Mouse (Mus musculus): ENCODE measurements around the gene Stx1a. TPM values are rescaled to one million over a fixed set of nuclear protein-coding genes. Genes with fewer than 3 reads are reported as not detected.
"Not testable (repeated sequence)": the region's sequence is repeated elsewhere in the genome, so short reads cannot be mapped to it uniquely, and the experiment has no call there.

Gene Stx1a
- polyA plus RNA-seq, 1 experiment from 2014 or later, result 13.8 TPM

DNA sequence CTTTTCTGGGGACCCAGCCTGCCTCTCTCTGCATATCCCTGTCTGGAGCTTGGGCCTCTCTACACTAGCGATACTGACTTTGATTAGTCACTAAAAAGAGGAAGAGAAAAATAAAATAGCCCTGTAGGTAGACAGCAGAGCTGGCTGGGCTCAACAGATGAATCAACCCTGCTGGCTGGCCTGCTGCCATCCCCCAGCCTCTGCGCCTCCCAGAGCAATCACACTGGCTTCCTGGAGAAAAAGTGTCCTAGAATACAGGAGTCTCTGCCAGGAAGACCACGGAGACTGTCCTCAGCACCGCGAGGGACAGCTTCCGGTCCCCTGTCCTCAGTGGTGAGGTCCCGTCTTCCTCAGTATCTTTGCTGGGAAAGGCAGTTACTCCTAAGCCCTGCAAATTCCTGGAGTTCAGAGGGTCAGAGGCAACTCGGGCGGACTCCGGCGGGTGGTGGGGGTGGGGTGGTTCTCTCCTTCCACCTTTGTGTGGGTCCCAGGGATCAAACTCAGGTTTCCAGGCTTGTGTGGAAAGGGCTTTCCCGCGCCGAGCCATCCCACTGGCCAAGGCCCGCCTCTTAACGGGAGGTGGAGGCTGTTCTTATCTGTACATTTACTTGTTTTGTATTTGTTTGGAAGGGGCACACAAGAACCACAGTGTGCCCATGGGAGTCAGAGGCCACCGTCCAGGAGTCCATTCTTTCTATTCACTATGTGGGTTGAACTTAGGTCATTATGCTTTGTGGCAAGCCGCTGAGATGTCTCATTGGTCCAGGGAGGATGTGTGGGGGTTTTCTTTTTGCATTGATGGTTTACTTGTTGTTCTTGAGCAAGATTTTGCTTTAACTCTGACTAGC is 5.9 kb downstream of the Stx1a start:
- Histone ChIP-seq H3K36me3 (replicated peaks) (peaks cover 13% of the 10 kb centered on the region; the same call in 1 of the 2 replicates), H3K4me1 (peaks cover 37% of the 10 kb centered on the region), H3K27ac (replicated peaks) (peak overlapping the region; percentile 36; the same call in 1 of the 2 replicates), H3K27me3 (replicated peaks; ENCODE audit: low read depth, poor library complexity, severe bottlenecking) (peaks cover 4% of the 10 kb centered on the region; the same call in 1 of the 2 replicates), H3K9me3 (peaks cover 2% of the 10 kb centered on the region; the same call in 1 of the 2 replicates), H3K4me3 (peak overlapping the region; percentile 23; the same call in 1 of the 2 replicates)
- WGBS, result 57% methylated on average over 18 of the region's 18 CpGs
- DNase-seq (ENCODE audit: low spot score), result peak; percentile 25

DNA sequence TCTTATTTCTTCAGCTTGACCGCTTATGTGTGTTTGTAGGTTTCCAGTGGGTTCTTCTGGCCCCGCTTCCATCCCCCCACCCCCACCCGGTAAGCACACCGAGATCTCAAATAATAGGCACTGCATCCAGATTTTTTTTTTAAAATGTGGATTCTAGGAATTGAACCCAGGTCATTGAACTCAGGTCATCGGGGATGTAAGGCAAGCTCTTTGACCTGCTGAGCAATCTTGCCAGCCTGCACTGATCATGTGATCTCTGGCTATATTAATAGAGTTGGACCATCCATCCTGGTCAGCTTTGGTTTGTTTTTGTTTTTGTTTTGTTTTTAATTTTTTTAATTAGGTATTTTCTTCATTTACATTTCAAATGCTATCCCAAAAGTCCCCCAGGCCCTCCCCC is 9.3 kb downstream of the Stx1a start:
- Histone ChIP-seq H3K27me3 (replicated peaks; ENCODE audit: low read depth, poor library complexity, severe bottlenecking) (no peaks in the 10 kb centered on the region), H3K9me3 (peaks cover 9% of the 10 kb centered on the region; the same call in 1 of the 2 replicates), H3K4me1 (peaks cover 13% of the 10 kb centered on the region), H3K36me3 (replicated peaks) (peaks cover 25% of the 10 kb centered on the region), H3K27ac (replicated peaks) (no peak overlapping the region), H3K4me3 (no peak overlapping the region)
- WGBS, result 91% methylated on average over 5 of the region's 5 CpGs
- no peak for DNase-seq (ENCODE audit: low spot score)

GRCm38 (mm10) chr5:135034593-135034992 is 11.3 kb downstream of the Stx1a start:
- H3K27ac ChIP-seq (replicated peaks), result no peak overlapping the region
- 97% methylated on average over 2 of the region's 2 CpGs for WGBS
- peaks cover 45% of the 10 kb centered on the region for H3K36me3 ChIP-seq (replicated peaks)
- DNase-seq (ENCODE audit: low spot score), result no peak
- peaks cover under 1% of the 10 kb centered on the region; the same call in 1 of the 2 replicates for H3K4me1 ChIP-seq
- no peak overlapping the region for H3K4me3 ChIP-seq
- no peaks in the 10 kb centered on the region for H3K27me3 ChIP-seq (replicated peaks; ENCODE audit: low read depth, poor library complexity, severe bottlenecking)
- peaks cover 9% of the 10 kb centered on the region; the same call in 1 of the 2 replicates for H3K9me3 ChIP-seq

DNA sequence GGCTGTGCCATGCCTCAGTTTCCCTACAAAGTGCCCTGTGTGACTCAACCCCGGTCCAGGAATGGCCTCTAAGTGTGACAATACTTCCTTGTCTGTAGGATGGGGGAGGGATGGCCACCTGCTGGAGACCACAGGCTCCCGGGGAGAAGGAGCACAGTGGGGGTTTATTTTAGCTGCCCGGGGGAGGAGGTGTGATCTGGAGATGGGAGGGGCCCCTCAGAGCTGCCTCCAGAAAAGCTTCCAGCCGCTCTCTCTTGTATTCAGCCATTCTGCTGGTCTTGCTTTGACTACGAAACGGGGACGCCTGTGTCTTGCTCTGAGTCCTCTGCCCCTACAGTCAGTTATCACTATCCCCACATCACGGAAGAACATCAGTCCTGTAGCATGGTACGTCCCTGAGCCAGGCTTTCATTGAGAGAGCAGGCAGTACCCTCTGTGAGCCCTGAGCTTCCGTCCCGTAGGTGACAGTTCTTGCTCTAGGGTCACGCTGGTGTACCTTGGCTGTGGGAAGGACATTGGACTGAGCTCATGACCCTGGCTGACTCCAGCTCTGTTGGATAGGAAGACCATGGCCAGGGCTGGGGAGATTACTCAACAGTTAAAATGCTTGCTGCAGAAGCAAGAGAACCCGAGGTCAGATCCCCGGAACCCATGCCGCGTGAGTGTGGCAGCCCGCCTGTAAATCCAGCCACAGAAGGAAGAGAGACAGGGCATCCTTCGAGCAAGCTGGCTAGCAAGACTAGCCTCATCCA is 12.5 kb downstream of the Stx1a start:
- WGBS, result 65% methylated on average over 18 of the region's 18 CpGs
- DNase-seq (ENCODE audit: low spot score), result no peak
- H3K36me3 ChIP-seq (replicated peaks), result peaks cover 51% of the 10 kb centered on the region

DNA sequence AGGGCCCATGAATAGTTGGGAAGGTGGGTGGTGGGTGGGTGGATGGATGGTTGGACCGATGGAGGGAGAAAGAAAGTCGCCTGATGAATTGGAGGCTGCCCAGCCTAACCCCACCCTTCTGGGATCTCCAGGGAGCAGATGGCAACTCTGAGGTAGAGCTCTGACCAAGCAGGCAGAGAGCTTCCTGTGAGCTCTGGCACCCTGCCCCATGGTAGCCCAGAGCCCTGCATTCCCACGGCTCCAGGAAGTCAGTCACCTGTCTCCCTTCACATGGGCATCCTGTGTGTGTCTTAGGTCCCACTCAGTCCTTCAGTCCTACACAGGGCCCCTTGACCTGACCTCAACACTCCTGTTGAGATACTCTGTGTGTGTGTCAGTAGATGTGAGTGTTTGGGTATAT is 14.7 kb downstream of the Stx1a start:
- H3K27me3 ChIP-seq (replicated peaks; ENCODE audit: low read depth, poor library complexity, severe bottlenecking), result no peaks in the 10 kb centered on the region; the same call in 1 of the 2 replicates
- peaks cover 25% of the 10 kb centered on the region for H3K4me1 ChIP-seq
- 94% methylated on average over 3 of the region's 3 CpGs for WGBS
- peaks cover 9% of the 10 kb centered on the region; the same call in 1 of the 2 replicates for H3K9me3 ChIP-seq
- no peak overlapping the region for H3K4me3 ChIP-seq
- peaks cover 53% of the 10 kb centered on the region for H3K36me3 ChIP-seq (replicated peaks)
- no peak overlapping the region for H3K27ac ChIP-seq (replicated peaks)
- DNase-seq (ENCODE audit: low spot score), result no peak

More for the DNA sequence above, 12.5 kb downstream of the Stx1a start:
- Histone ChIP-seq H3K9me3 (peaks cover 9% of the 10 kb centered on the region; the same call in 1 of the 2 replicates), H3K27ac (replicated peaks) (no peak overlapping the region), H3K4me1 (peaks cover 13% of the 10 kb centered on the region), H3K4me3 (no peak overlapping the region), H3K27me3 (replicated peaks; ENCODE audit: low read depth, poor library complexity, severe bottlenecking) (no peaks in the 10 kb centered on the region)

DNA sequence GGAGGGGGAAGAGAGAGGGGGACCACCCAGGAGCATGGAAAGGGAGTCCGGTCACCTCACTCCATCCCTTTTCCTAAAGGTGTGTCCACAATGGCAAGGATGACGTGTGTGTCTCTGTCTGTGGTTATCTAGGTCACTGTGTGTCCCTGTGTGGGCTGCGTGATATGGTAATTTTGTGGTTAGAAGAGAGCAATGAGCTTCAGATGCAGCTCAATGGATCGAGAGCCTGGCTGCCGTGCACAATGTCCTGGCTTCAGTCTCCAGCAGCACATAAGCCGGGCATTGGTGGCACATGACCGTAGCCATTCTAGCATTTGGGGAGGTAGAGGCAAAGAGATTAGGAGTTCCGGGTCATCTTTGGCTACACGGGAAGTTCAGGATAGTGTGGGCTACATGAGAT is 16.3 kb downstream of the Stx1a start:
- H3K4me1 ChIP-seq, result peaks cover 25% of the 10 kb centered on the region
- H3K9me3 ChIP-seq, result peaks cover 4% of the 10 kb centered on the region; the same call in 1 of the 2 replicates
- H3K27me3 ChIP-seq (replicated peaks; ENCODE audit: low read depth, poor library complexity, severe bottlenecking), result no peaks in the 10 kb centered on the region; the same call in 1 of the 2 replicates
- H3K27ac ChIP-seq (replicated peaks), result no peak overlapping the region
- no peak overlapping the region for H3K4me3 ChIP-seq
- peaks cover 50% of the 10 kb centered on the region for H3K36me3 ChIP-seq (replicated peaks)
- no peak for DNase-seq (ENCODE audit: low spot score)
- 91% methylated on average over 9 of the region's 9 CpGs for WGBS

GRCm38 (mm10) chr5:135040059-135040458 is 16.8 kb downstream of the Stx1a start:
- no peak for DNase-seq (ENCODE audit: low spot score)
- H3K4me3 ChIP-seq, result no peak overlapping the region
- H3K27me3 ChIP-seq (replicated peaks; ENCODE audit: low read depth, poor library complexity, severe bottlenecking), result no peaks in the 10 kb centered on the region; the same call in 1 of the 2 replicates
- WGBS, result 40% methylated on average over 6 of the region's 6 CpGs
- no peaks in the 10 kb centered on the region for H3K9me3 ChIP-seq
- H3K36me3 ChIP-seq (replicated peaks), result peaks cover 51% of the 10 kb centered on the region
- no peak overlapping the region; the same call in 1 of the 2 replicates for H3K27ac ChIP-seq (replicated peaks)
- H3K4me1 ChIP-seq, result peaks cover 25% of the 10 kb centered on the region

- no peaks in the 10 kb centered on the region for H3K9me3 ChIP-seq
- DNase-seq (ENCODE audit: low spot score), result no peak
- peaks cover 25% of the 10 kb centered on the region for H3K4me1 ChIP-seq
- H3K27me3 ChIP-seq (replicated peaks; ENCODE audit: low read depth, poor library complexity, severe bottlenecking), result no peaks in the 10 kb centered on the region; the same call in 1 of the 2 replicates
- H3K4me3 ChIP-seq, result no peak overlapping the region
- WGBS, result 72% methylated on average over 11 of the region's 11 CpGs
- H3K36me3 ChIP-seq (replicated peaks), result peaks cover 59% of the 10 kb centered on the region
- no peak overlapping the region; the same call in 1 of the 2 replicates for H3K27ac ChIP-seq (replicated peaks)
These were observed 17.5 kb downstream of the Stx1a start for GRCm38 (mm10) chr5:135040777-135041176.

GRCm38 (mm10) chr5:135042105-135042788 is 19.0 kb downstream of the Stx1a start:
- Histone ChIP-seq H3K4me3 (peak overlapping the region; percentile 8; the same call in 1 of the 2 replicates), H3K27ac (replicated peaks) (no peak overlapping the region), H3K4me1 (peaks cover 25% of the 10 kb centered on the region), H3K27me3 (replicated peaks; ENCODE audit: low read depth, poor library complexity, severe bottlenecking) (no peaks in the 10 kb centered on the region; the same call in 1 of the 2 replicates), H3K9me3 (no peaks in the 10 kb centered on the region), H3K36me3 (replicated peaks) (peaks cover 59% of the 10 kb centered on the region)
- 27% methylated on average over 20 of the region's 21 CpGs for WGBS
- DNase-seq (ENCODE audit: low spot score), result no peak

- WGBS, result 93% methylated on average over 3 of the region's 3 CpGs
- peaks cover 57% of the 10 kb centered on the region for H3K36me3 ChIP-seq (replicated peaks)
These were observed 21.3 kb downstream of the Stx1a start for GRCm38 (mm10) chr5:135044575-135044974.

GRCm38 (mm10) chr5:135048539-135048938 is 25.3 kb downstream of the Stx1a start:
- Histone ChIP-seq H3K9me3 (no peaks in the 10 kb centered on the region), H3K36me3 (replicated peaks) (peaks cover 83% of the 10 kb centered on the region), H3K4me3 (no peak overlapping the region), H3K27me3 (replicated peaks; ENCODE audit: low read depth, poor library complexity, severe bottlenecking) (no peaks in the 10 kb centered on the region), H3K27ac (replicated peaks) (no peak overlapping the region), H3K4me1 (no peaks in the 10 kb centered on the region)
- 96% methylated on average over 5 of the region's 5 CpGs for WGBS
- DNase-seq (ENCODE audit: low spot score), result no peak

More at GRCm38 (mm10) chr5:135044575-135044974, 21.3 kb downstream of the Stx1a start:
- Histone ChIP-seq H3K27me3 (replicated peaks; ENCODE audit: low read depth, poor library complexity, severe bottlenecking) (no peaks in the 10 kb centered on the region; the same call in 1 of the 2 replicates), H3K4me3 (no peak overlapping the region), H3K9me3 (no peaks in the 10 kb centered on the region), H3K4me1 (peaks cover 25% of the 10 kb centered on the region), H3K27ac (replicated peaks) (no peak overlapping the region)
- no peak for DNase-seq (ENCODE audit: low spot score)

GRCm38 (mm10) chr5:135049268-135049667 is 26.0 kb downstream of the Stx1a start:
- not testable (repeated sequence) for H3K27ac ChIP-seq (replicated peaks); DNase-seq (ENCODE audit: low spot score); H3K4me1 ChIP-seq; H3K9me3 ChIP-seq; H3K27me3 ChIP-seq (replicated peaks; ENCODE audit: low read depth, poor library complexity, severe bottlenecking); H3K4me3 ChIP-seq
- 85% methylated on average over 6 of the region's 6 CpGs for WGBS
- peaks cover 88% of the 10 kb centered on the region for H3K36me3 ChIP-seq (replicated peaks)
